Mouse (Mus musculus) G1E (cell line): ENCODE measurements at regions not wholly inside any gene's neighbourhood (a gene's known extent, or its start where the extent isn't known, plus 50 kb on each side); places are given as distances from the start of the nearest gene placed in this dataset.

Source experiments
- ATAC-seq: 2 replicates; pipeline ENCODE4 v1.8.0; 2016; ENCODE audit warnings: mild to moderate bottlenecking; ENCODE audit not compliant: insufficient number of reproducible peaks, poor library complexity, low FRiP score, severe bottlenecking; ENCODE audit errors: extremely low read depth
- DNase-seq: peaks from one replicate; pipeline ENCODE4 v3.0.0; 2012; ENCODE audit warnings: low spot score
- H3K27me3 ChIP-seq: 2 replicates; pipeline ENCODE4 v1.6.1; 2012; ENCODE audit warnings: mild to moderate bottlenecking, low read length, inconsistent platforms; ENCODE audit not compliant: insufficient read depth
- H3K36me3 ChIP-seq: replicated peaks from 2 replicates; pipeline ENCODE3; 2012; ENCODE audit warnings: mild to moderate bottlenecking, inconsistent platforms
- H3K4me1 ChIP-seq: 2 replicates; pipeline ENCODE4 v1.6.1; 2012; ENCODE audit warnings: low read depth, low read length, inconsistent platforms, mixed read lengths; ENCODE audit not compliant: insufficient read depth
- H3K4me3 ChIP-seq: 2 replicates; pipeline ENCODE4 v1.5.1; 2012; ENCODE audit warnings: low read depth, mild to moderate bottlenecking, inconsistent platforms, low read length, moderate library complexity, mixed read lengths
- H3K9me3 ChIP-seq: replicated peaks from 2 replicates; pipeline ENCODE4 v1.6.1; 2012; ENCODE audit warnings: inconsistent platforms
- CTCF ChIP-seq: IDR thresholded peaks from 2 replicates; pipeline ENCODE4 v1.5.1; 2012; ENCODE audit warnings: low read depth, low read length, inconsistent platforms, mixed read lengths
- GATA1 ChIP-seq: IDR thresholded peaks from 2 replicates; pipeline ENCODE4 v1.6.1; 2012; ENCODE audit warnings: borderline replicate concordance, low read length, inconsistent platforms, mixed read lengths
- GATA2 ChIP-seq: IDR thresholded peaks from 2 replicates; pipeline ENCODE4 v1.6.1; 2012; ENCODE audit warnings: low read depth, low read length, inconsistent platforms, borderline replicate concordance
- POLR2AphosphoS5 ChIP-seq: IDR thresholded peaks from 2 replicates; pipeline ENCODE4 v1.6.1; 2012; ENCODE audit warnings: low read depth, low read length, inconsistent platforms; ENCODE audit not compliant: insufficient replicate concordance
- TAL1 ChIP-seq: conservative IDR thresholded peaks from 2 replicates; pipeline ENCODE4 v1.6.1; 2012; ENCODE audit warnings: low read depth, low read length, inconsistent platforms, mixed read lengths

DNA sequence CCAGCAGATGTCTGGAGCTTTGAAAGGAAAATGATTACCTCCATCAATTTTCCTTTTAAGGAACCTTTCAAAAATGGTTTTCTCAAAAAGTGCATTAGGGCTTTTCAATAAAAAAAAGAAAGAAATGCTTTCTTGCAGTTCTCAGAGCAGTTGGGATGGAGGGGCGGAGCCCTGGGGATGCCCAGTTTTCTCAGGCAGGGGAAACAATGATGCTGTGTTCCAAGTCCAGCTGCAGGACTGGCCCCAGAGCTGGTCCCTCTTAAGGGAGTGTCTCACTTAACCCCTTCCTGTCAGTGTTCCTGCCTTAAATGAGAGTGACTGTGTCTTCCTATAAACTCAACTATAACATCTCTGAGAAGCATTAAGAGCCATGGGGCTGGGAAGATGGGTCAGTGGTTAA is 132.9 kb upstream of the Sh3bp4 start:
- Histone ChIP-seq H3K4me3 (no peak overlapping the region), H3K9me3 (peaks cover 71% of the 10 kb centered on the region), H3K36me3 (no peaks in the 10 kb centered on the region), H3K4me1 (no peaks in the 10 kb centered on the region), H3K27me3 (no peaks in the 10 kb centered on the region)
- DNase-seq (no peak), ATAC-seq (no peak)
- TF ChIP-seq POLR2AphosphoS5 = no peak
- no peak for TF ChIP-seq TAL1

DNA sequence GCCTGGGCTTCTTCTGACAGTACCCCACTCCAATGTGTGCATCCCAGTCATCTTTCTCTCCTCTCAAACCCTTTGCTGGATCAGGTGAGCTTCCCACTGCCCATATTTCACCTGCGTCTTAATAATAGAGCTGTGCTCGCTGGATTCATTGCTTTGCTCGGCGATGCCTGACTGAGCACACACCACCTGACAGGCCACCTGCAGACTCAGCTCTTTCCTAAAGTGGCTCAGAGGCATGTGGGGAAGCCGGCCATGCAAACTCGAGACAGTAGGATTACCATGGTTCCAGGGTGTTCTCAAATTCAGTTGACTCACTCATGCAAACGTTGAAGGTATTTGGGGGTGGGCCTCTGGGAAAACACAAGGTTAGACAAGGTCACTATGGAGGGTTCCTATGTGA is 131.8 kb upstream of the Sh3bp4 start:
- TF ChIP-seq GATA1 = no peak
- no peak for TF ChIP-seq TAL1
- no peak for TF ChIP-seq GATA2
- TF ChIP-seq POLR2AphosphoS5 = no peak
- TF ChIP-seq CTCF = no peak
- no peaks in the 10 kb centered on the region for H3K27me3 ChIP-seq
- H3K4me3 ChIP-seq = no peak overlapping the region
- no peak for ATAC-seq
- H3K36me3 ChIP-seq = no peaks in the 10 kb centered on the region
- no peak for DNase-seq
- no peaks in the 10 kb centered on the region for H3K4me1 ChIP-seq
- H3K9me3 ChIP-seq = peaks cover 65% of the 10 kb centered on the region

DNA sequence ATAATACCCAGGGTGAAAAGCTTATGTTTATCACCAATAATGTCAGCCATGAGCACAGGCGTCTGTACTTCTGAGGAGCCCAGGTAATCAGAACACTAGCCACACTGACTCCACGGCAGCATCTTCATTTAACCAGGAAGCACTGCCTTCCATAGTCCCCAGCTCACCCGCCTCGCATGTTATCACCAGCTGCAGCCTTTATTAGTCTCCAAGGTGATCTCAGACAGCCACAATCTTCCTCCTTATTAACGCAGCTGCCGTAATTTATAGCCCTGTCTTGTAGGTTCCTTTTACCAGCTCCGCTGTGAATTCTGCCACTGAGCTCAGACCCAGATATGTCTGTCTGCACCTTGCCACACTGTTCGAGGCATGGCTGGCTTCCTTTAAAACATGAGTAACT is 127.2 kb upstream of the Sh3bp4 start:
- no peak for ATAC-seq
- TF ChIP-seq TAL1 = no peak
- no peak for TF ChIP-seq GATA2
- no peak for TF ChIP-seq POLR2AphosphoS5
- no peak for TF ChIP-seq CTCF
- no peak for TF ChIP-seq GATA1

DNA sequence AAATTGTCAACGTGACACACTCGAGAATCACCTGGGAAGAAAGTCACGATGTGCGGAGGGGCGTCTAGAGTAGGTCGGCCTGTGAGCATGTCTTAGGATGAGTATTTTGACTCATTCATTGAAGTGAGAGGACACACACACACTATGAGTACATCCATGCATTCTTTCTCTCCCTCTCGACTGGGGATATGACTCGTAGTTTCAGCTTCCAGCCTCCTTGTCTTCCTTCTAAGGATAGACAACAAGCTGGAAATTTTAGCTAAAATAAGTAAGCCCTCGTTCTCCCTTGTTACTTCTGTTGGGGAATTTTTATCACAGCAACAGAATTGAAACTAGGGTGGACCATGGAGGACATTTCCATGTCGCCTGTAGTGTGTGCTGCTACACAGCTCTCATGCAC is 124.3 kb upstream of the Sh3bp4 start:
- ATAC-seq (no peak), DNase-seq (no peak)

More for the DNA sequence above, 127.2 kb upstream of the Sh3bp4 start:
- H3K36me3 ChIP-seq = no peaks in the 10 kb centered on the region
- no peak overlapping the region for H3K4me3 ChIP-seq
- H3K9me3 ChIP-seq = peaks cover 64% of the 10 kb centered on the region
- no peaks in the 10 kb centered on the region for H3K27me3 ChIP-seq
- no peaks in the 10 kb centered on the region for H3K4me1 ChIP-seq
- no peak for DNase-seq

DNA sequence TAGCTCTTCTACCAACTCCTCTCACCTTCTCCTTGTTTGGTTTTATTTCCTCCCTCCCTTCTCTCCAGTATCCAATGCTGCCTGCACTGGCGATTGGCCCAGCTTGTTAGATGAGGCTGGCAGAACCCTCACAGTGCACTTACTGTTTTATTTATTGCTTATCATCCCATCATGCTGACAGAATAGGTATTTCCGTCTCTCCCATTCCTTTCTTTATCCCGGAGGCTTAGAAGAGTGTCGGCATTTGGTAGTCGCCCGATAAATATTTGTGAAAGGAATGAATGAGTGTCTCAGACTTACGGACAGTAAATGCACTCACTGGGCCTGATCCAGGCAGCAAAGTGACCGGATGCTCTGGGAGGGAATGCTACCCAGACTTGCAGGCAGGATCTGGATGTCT is 123.8 kb upstream of the Sh3bp4 start:
- no peaks in the 10 kb centered on the region for H3K27me3 ChIP-seq
- ATAC-seq = no peak
- DNase-seq = no peak
- no peak for TF ChIP-seq GATA2
- no peak for TF ChIP-seq TAL1
- TF ChIP-seq CTCF = no peak
- no peak for TF ChIP-seq POLR2AphosphoS5
- TF ChIP-seq GATA1 = no peak
- no peaks in the 10 kb centered on the region for H3K4me1 ChIP-seq
- no peaks in the 10 kb centered on the region for H3K36me3 ChIP-seq
- peaks cover 51% of the 10 kb centered on the region for H3K9me3 ChIP-seq
- H3K4me3 ChIP-seq = no peak overlapping the region

More for the DNA sequence above, 124.3 kb upstream of the Sh3bp4 start:
- Histone ChIP-seq H3K4me1 (no peaks in the 10 kb centered on the region), H3K36me3 (no peaks in the 10 kb centered on the region), H3K9me3 (peaks cover 55% of the 10 kb centered on the region), H3K4me3 (no peak overlapping the region), H3K27me3 (no peaks in the 10 kb centered on the region)
- TF ChIP-seq POLR2AphosphoS5 (no peak), CTCF (no peak)

DNA sequence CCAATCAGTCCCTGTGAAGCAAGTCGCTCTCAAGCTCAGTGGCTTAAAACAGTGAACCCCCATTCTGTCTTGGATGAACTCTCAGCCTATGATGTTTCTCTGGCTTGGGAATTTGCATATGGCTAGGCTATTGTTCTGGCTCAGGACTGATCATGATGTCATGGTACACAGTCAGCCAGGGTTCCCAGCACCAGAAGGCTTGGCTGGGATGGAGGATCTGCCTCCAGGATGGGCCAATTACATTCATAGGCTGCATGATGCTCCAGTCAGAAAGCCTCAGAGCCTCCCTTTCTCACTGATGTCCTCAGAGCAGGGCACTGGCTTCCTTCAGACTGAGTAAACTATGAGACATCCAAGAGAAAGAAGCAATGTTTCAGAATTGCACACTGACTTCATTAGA is 120.3 kb upstream of the Sh3bp4 start:
- no peak for DNase-seq
- no peaks in the 10 kb centered on the region for H3K36me3 ChIP-seq
- H3K27me3 ChIP-seq = no peaks in the 10 kb centered on the region
- peaks cover 53% of the 10 kb centered on the region for H3K9me3 ChIP-seq
- ATAC-seq = no peak
- no peak overlapping the region for H3K4me3 ChIP-seq
- no peaks in the 10 kb centered on the region for H3K4me1 ChIP-seq
- no peak for TF ChIP-seq CTCF
- TF ChIP-seq POLR2AphosphoS5 = no peak
- no peak for TF ChIP-seq GATA2
- TF ChIP-seq GATA1 = no peak
- no peak for TF ChIP-seq TAL1

DNA sequence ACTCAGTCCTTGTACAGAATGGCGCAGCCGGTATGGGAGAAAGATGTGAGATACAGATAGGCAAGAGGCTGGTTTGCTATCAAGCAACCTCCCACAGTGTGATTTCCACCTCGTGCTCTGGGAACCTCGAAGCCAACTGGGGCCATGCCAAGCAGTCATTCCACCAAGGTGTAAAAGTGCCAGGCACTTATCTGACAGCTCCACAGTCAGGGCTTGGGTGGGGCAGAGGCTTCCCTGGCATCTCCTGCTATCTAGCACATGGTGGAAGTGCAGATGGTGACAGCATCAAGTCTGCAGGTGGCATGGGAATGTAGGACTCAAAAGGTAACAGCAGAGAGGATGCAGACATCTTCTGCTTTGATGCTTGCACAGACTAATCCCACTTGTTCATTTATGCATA is 116.7 kb upstream of the Sh3bp4 start:
- Histone ChIP-seq H3K4me3 (no peak overlapping the region), H3K36me3 (no peaks in the 10 kb centered on the region), H3K27me3 (no peaks in the 10 kb centered on the region), H3K9me3 (peaks cover 59% of the 10 kb centered on the region), H3K4me1 (no peaks in the 10 kb centered on the region)
- no peak for ATAC-seq
- TF ChIP-seq POLR2AphosphoS5 (no peak), GATA1 (no peak), TAL1 (no peak), CTCF (no peak), GATA2 (no peak)
- no peak for DNase-seq
